Mouse (Mus musculus) common myeloid progenitor, adult 5-6 weeks (primary cell): ENCODE results near the gene Nxn. TPM values are rescaled to one million over a fixed set of nuclear protein-coding genes. Genes with fewer than 3 reads are reported as not detected.

Experiments
- ATAC-seq: replicated peaks from 2 replicates; pipeline ENCODE4 v1.8.0; 2016; ENCODE audit warnings: low read depth, mild to moderate bottlenecking, moderate TSS enrichment, inconsistent platforms; ENCODE audit not compliant: poor library complexity, severe bottlenecking
- total RNA-seq: library from RNA; stranded (forward); fragments of 200-1000, 187-1606 nt; gene quantifications from 2 replicates; pipeline ENCODE4 v1.2.3, GENCODE M21; 2017

Nxn gene
- total RNA-seq, 1 experiment from 2014 or later: 12.7 TPM

GRCm38 (mm10) chr11:76337764-76338163 lies 61.2 kb downstream of the Nxn start:
- no peak for ATAC-seq

- ATAC-seq: no peak
Measured at GRCm38 (mm10) chr11:76337236-76337635, 61.7 kb downstream of the Nxn start.

GRCm38 (mm10) chr11:76336224-76336623 lies 62.7 kb downstream of the Nxn start:
- no peak for ATAC-seq

GRCm38 (mm10) chr11:76334966-76335365 lies 64.0 kb downstream of the Nxn start:
- no peak for ATAC-seq

- ATAC-seq: no peak
Measured at GRCm38 (mm10) chr11:76332240-76332639, 66.7 kb downstream of the Nxn start.

- no peak for ATAC-seq
Measured at GRCm38 (mm10) chr11:76328522-76329290, 70.2 kb downstream of the Nxn start.

- peak; percentile 69 for ATAC-seq
Measured at GRCm38 (mm10) chr11:76328084-76328483, 70.9 kb downstream of the Nxn start.

- ATAC-seq: no peak
Measured at GRCm38 (mm10) chr11:76326672-76327071, 72.3 kb downstream of the Nxn start.

GRCm38 (mm10) chr11:76326051-76326450 lies 72.9 kb downstream of the Nxn start:
- ATAC-seq: no peak

GRCm38 (mm10) chr11:76324801-76325200 lies 74.1 kb downstream of the Nxn start:
- ATAC-seq: no peak

GRCm38 (mm10) chr11:76324207-76324606 lies 74.7 kb downstream of the Nxn start:
- no peak for ATAC-seq

- ATAC-seq: no peak
Measured at GRCm38 (mm10) chr11:76322939-76323338, 76.0 kb downstream of the Nxn start.

- no peak for ATAC-seq
Measured at GRCm38 (mm10) chr11:76322081-76322480, 76.9 kb downstream of the Nxn start.

GRCm38 (mm10) chr11:76320475-76320874 lies 78.5 kb downstream of the Nxn start:
- ATAC-seq: no peak

GRCm38 (mm10) chr11:76319714-76320435 lies 79.1 kb downstream of the Nxn start:
- ATAC-seq: no peak

- ATAC-seq: no peak
Measured at GRCm38 (mm10) chr11:76317904-76318303, 81.0 kb downstream of the Nxn start.

- ATAC-seq: no peak
Measured at GRCm38 (mm10) chr11:76315785-76316444, 83.0 kb downstream of the Nxn start.

- peak; percentile 47; the same call in 1 of the 2 replicates for ATAC-seq
Measured at GRCm38 (mm10) chr11:76314741-76315140, 84.2 kb downstream of the Nxn start.

GRCm38 (mm10) chr11:76314140-76314539 lies 84.8 kb downstream of the Nxn start:
- no peak for ATAC-seq

- no peak for ATAC-seq
Measured at GRCm38 (mm10) chr11:76312805-76313204, 86.1 kb downstream of the Nxn start.
